Mouse (Mus musculus): Measurements from ENCODE around the gene Klf15. TPM values are rescaled to one million over a fixed set of nuclear protein-coding genes. Genes with fewer than 3 reads are reported as not detected.

Klf15 gene
- polyA plus RNA-seq, 1 experiment from 2014 or later: 12.6 TPM

DNA sequence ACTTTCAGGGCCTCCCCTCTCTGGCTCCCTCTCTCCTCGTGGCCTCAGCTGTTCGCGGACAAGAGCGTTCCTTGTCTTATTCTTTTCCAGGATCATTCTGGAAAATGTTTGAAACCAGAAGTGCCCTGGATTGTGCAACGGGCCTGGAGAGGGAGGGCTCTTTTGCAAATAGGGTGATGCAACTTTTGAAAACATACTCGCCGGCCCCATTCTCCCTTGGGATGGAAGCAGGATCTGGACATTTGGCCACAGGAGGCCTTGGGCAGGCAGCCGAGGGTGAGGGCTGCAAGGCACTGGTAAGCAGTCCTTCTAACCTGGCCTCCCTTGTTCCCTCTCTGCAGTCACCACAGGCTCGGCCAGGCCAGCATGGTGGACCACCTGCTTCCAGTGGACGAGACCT is 3.7 kb downstream of the Klf15 start:
- peaks cover 29% of the 10 kb centered on the region for H3K4me1 ChIP-seq
- H3K4me3 ChIP-seq (replicated peaks): no peak overlapping the region
- H3K9ac ChIP-seq: no peak overlapping the region
- H3K36me3 ChIP-seq: peaks cover 4% of the 10 kb centered on the region; the same call in 1 of the 2 replicates
- no peak overlapping the region for H3K27ac ChIP-seq
- 84% methylated on average over 10 of the region's 10 CpGs for WGBS
- H3K9me3 ChIP-seq (replicated peaks): no peaks in the 10 kb centered on the region
- peaks cover 21% of the 10 kb centered on the region for H3K27me3 ChIP-seq
- no peak overlapping the region for H3K4me2 ChIP-seq
- no peak for ATAC-seq (replicated peaks; ENCODE audit: low FRiP score)

DNA sequence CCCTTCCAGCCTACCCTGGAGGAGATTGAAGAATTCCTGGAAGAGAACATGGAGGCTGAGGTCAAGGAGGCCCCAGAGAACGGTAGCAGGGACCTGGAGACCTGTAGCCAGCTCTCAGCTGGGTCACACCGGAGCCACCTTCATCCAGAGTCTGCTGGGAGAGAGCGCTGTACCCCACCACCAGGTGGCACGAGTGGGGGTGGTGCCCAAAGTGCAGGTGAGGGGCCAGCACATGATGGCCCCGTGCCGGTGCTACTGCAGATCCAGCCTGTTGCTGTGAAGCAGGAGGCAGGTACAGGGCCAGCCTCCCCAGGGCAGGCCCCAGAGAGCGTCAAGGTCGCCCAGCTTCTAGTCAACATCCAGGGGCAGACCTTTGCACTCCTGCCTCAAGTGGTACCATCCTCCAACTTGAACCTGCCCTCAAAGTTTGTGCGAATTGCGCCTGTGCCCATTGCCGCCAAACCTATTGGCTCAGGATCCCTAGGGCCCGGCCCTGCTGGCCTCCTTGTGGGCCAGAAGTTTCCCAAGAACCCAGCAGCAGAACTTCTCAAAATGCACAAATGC is 4.6 kb downstream of the Klf15 start:
- no peak overlapping the region for H3K9ac ChIP-seq
- H3K36me3 ChIP-seq: peaks cover 4% of the 10 kb centered on the region; the same call in 1 of the 2 replicates
- 90% methylated on average over 12 of the region's 12 CpGs for WGBS
- no peak overlapping the region for H3K27ac ChIP-seq
- no peaks in the 10 kb centered on the region for H3K9me3 ChIP-seq (replicated peaks)
- H3K4me2 ChIP-seq: no peak overlapping the region
- H3K4me3 ChIP-seq (replicated peaks): no peak overlapping the region
- peaks cover 12% of the 10 kb centered on the region for H3K27me3 ChIP-seq
- peaks cover 34% of the 10 kb centered on the region for H3K4me1 ChIP-seq
- no peak for ATAC-seq (replicated peaks; ENCODE audit: low FRiP score)

DNA sequence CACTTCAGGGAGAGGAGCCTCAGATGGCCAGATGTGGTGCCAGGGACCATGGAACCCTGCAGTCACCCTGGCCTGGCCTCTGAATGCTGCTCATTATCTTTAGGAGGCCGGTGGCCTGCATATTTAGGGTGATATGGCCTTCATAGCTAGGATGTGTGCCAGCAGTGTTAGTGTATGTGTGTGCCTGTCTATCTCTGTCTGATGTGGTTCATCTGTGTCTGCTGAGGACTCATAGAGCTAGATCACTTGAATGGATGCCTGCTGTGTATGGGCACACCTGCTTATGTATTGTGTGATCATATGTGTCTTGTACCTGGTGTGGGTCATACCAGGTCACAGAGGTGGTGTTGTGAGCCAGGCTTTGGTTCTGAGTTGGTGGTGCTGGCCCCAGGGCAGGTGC is 5.8 kb downstream of the Klf15 start:
- no peak for ATAC-seq (replicated peaks; ENCODE audit: low FRiP score)
- H3K9ac ChIP-seq: no peak overlapping the region
- no peak overlapping the region for H3K27ac ChIP-seq
- H3K9me3 ChIP-seq (replicated peaks): no peaks in the 10 kb centered on the region
- H3K4me2 ChIP-seq: no peak overlapping the region
- H3K36me3 ChIP-seq: peaks cover 4% of the 10 kb centered on the region; the same call in 1 of the 2 replicates
- 83% methylated on average over 1 of the region's 1 CpGs for WGBS
- no peak overlapping the region for H3K4me3 ChIP-seq (replicated peaks)
- H3K4me1 ChIP-seq: peaks cover 24% of the 10 kb centered on the region
- peaks cover under 1% of the 10 kb centered on the region; the same call in 1 of the 2 replicates for H3K27me3 ChIP-seq

DNA sequence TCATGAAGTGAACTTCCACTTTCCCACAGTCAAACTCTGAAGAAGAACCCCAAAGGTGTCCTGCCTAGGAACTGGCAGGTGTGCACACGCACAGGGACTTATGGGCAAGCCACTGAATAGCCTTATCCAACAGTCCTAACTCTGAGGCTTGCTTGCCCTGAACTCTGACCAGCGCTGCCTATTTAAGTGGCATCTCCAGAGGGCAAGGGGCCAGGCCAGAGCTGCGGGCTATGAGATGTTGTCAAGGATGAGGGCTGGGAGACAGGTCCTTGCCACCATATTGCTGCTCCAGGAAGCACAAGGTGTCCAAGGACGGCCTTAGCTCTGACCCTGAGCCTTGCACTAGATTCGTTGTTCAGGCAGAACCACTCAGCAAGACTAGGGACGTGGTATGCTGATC is 6.7 kb downstream of the Klf15 start:
- Histone ChIP-seq H3K9me3 (replicated peaks) (no peaks in the 10 kb centered on the region), H3K9ac (no peak overlapping the region), H3K36me3 (peaks cover 4% of the 10 kb centered on the region; the same call in 1 of the 2 replicates), H3K27ac (no peak overlapping the region), H3K4me3 (replicated peaks) (no peak overlapping the region), H3K27me3 (no peaks in the 10 kb centered on the region; the same call in 1 of the 2 replicates), H3K4me2 (no peak overlapping the region), H3K4me1 (peaks cover 16% of the 10 kb centered on the region)
- no peak for ATAC-seq (replicated peaks; ENCODE audit: low FRiP score)
- WGBS: 88% methylated on average over 6 of the region's 6 CpGs

DNA sequence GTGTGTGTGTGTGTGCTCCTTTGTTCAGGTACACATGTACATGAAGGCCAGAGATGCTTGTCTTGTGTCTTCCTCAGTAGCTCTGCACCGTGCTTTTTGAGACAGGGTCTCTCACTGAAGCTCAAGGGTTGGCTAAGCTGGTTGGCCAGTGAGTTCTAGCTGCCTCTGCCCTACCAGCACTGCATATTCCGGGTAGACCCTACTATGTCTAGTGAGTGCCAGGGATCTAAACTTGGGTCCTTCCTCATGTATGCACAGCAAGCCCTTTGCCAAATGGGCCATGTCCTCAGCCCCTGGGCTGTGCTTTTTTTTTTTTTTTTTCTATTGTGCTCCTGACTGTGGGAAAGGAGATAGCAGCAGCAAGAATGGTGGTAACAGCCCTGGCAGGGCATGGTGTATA is 7.9 kb downstream of the Klf15 start:
- H3K27ac ChIP-seq: no peak overlapping the region
- 94% methylated on average over 2 of the region's 2 CpGs for WGBS
- peaks cover 4% of the 10 kb centered on the region; the same call in 1 of the 2 replicates for H3K36me3 ChIP-seq
- no peak overlapping the region for H3K4me3 ChIP-seq (replicated peaks)
- peaks cover 15% of the 10 kb centered on the region; the same call in 1 of the 2 replicates for H3K4me1 ChIP-seq
- no peaks in the 10 kb centered on the region for H3K27me3 ChIP-seq
- H3K9me3 ChIP-seq (replicated peaks): no peaks in the 10 kb centered on the region
- ATAC-seq (replicated peaks; ENCODE audit: low FRiP score): no peak
- no peak overlapping the region for H3K9ac ChIP-seq
- no peak overlapping the region for H3K4me2 ChIP-seq

DNA sequence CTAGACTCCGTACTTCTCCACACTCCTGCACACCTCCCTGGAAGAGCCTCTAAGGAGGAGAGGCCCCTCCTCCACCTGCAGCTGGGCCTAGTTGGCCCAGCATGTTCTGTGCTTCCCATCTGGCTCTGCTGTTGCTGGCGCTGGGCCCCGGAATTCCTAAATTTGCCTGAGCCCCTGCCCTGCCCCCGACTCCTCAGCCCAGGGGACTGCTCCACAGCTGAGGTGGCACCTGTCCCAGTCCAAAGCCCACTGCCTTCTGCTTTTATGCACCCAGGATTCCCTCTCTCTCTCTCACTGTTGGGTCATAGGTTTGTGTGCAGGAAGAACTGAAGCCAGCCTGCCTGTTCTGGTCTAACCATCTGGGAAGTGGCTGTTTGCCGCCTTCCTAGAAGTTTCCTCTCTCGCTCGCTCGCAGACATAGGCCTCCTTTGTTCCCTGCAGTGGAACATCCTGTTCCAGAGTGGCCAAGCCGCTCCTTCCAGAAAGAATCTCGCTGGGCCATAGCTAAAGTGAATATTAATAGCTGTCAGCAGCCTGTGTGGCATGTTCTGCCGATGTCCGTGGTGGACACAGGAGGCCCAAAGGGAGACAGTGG is 8.7 kb downstream of the Klf15 start:
- ATAC-seq (replicated peaks; ENCODE audit: low FRiP score): no peak
- WGBS: 64% methylated on average over 12 of the region's 12 CpGs
- Histone ChIP-seq H3K9ac (no peak overlapping the region), H3K4me2 (no peak overlapping the region), H3K9me3 (replicated peaks) (no peaks in the 10 kb centered on the region), H3K36me3 (peaks cover 4% of the 10 kb centered on the region; the same call in 1 of the 2 replicates), H3K4me1 (peaks cover 18% of the 10 kb centered on the region; the same call in 1 of the 2 replicates), H3K27ac (peak overlapping the region; percentile 68), H3K27me3 (no peaks in the 10 kb centered on the region), H3K4me3 (replicated peaks) (no peak overlapping the region)

GRCm38 (mm10) chr6:90472079-90472478 is 9.7 kb downstream of the Klf15 start:
- Histone ChIP-seq H3K4me1 (peaks cover 22% of the 10 kb centered on the region; the same call in 1 of the 2 replicates), H3K27me3 (no peaks in the 10 kb centered on the region), H3K9me3 (replicated peaks) (no peaks in the 10 kb centered on the region), H3K36me3 (peaks cover 4% of the 10 kb centered on the region; the same call in 1 of the 2 replicates), H3K4me2 (no peak overlapping the region), H3K9ac (no peak overlapping the region), H3K4me3 (replicated peaks) (no peak overlapping the region), H3K27ac (no peak overlapping the region)
- no peak for ATAC-seq (replicated peaks; ENCODE audit: low FRiP score)
- WGBS: 58% methylated on average over 4 of the region's 4 CpGs

DNA sequence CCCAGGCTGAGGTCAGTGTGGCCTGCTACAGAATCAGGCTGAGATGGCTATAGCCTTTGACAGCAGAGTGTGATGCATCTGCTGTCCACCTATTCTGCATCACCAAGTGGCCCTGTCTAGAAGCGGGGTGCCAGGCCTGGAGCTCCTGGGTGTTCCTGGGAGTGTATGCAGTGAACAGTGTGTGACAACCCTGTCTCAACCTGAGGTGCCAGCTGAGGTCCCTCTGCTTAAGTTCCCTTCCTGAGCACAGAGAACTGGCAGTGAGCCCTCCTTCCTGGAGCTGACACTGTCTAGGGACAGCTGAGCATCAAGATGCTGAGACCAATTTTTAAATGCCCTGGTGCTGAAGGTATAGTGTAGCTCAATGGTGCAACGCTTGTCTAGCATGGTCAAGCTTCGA is 10.3 kb downstream of the Klf15 start:
- peaks cover 22% of the 10 kb centered on the region; the same call in 1 of the 2 replicates for H3K4me1 ChIP-seq
- 94% methylated on average over 3 of the region's 3 CpGs for WGBS
- no peaks in the 10 kb centered on the region for H3K27me3 ChIP-seq
- no peaks in the 10 kb centered on the region for H3K36me3 ChIP-seq
- no peaks in the 10 kb centered on the region for H3K9me3 ChIP-seq (replicated peaks)
- no peak overlapping the region for H3K9ac ChIP-seq
- H3K4me2 ChIP-seq: no peak overlapping the region
- no peak for ATAC-seq (replicated peaks; ENCODE audit: low FRiP score)
- no peak overlapping the region for H3K4me3 ChIP-seq (replicated peaks)
- no peak overlapping the region for H3K27ac ChIP-seq

DNA sequence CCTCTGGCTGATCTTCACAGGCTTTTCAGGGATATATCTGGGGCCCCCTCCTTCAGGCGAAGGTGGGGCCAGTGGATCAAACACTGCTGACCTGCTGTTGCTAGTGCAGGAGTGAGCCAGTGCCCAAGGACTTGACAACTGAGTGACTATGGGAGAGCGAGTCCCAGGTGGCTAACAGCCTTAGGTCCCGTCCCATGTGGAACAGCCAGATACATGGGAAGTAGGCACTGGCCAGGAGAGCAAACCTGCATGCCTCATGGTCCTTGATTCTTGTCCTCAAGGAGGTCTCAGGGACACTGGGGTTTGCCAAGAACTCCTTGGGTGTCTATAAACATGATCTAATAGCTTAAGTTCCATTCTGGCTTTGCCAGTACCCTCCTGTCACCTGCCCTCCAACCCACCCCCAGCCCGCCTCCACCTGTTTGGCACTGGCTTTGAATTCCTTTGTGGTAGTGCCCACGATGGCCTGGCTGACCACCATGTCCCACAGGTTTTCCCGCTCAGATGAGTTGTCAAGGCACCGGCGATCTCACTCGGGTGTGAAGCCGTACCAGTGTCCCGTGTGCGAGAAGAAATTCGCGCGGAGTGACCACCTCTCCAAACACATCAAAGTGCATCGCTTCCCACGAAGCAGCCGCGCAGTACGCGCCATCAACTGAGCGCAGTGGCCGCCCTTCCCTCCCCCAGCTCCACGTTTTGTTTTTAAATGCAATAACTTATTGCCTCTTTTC is 11.4 kb downstream of the Klf15 start:
- H3K27ac ChIP-seq: no peak overlapping the region
- 91% methylated on average over 24 of the region's 24 CpGs for WGBS
- no peak overlapping the region for H3K4me2 ChIP-seq
- H3K9me3 ChIP-seq (replicated peaks): no peaks in the 10 kb centered on the region
- H3K36me3 ChIP-seq: no peaks in the 10 kb centered on the region
- no peak for ATAC-seq (replicated peaks; ENCODE audit: low FRiP score)
- H3K27me3 ChIP-seq: no peaks in the 10 kb centered on the region
- peaks cover 22% of the 10 kb centered on the region; the same call in 1 of the 2 replicates for H3K4me1 ChIP-seq
- H3K4me3 ChIP-seq (replicated peaks): no peak overlapping the region
- H3K9ac ChIP-seq: no peak overlapping the region

DNA sequence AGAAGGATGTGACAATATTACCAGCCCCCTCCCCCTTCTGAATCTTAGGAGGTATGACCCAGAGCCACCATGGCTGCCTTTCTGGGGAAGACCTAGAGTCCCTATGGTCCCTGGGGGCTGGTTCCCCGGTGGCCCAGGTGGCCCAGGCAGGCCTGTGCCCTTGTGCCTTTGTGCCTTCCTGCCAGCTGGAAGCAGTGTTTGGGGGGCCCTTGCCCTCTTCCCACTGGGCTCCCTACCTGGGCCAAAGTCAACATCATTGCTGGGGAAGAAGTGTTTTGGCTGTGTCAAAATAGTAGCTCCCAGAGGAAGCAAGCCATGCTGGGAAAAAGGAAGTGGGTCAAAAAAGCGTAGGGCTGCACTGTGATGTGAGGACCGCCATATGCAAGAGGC is 12.0 kb downstream of the Klf15 start:
- H3K36me3 ChIP-seq: no peaks in the 10 kb centered on the region
- WGBS: 87% methylated on average over 3 of the region's 3 CpGs

DNA sequence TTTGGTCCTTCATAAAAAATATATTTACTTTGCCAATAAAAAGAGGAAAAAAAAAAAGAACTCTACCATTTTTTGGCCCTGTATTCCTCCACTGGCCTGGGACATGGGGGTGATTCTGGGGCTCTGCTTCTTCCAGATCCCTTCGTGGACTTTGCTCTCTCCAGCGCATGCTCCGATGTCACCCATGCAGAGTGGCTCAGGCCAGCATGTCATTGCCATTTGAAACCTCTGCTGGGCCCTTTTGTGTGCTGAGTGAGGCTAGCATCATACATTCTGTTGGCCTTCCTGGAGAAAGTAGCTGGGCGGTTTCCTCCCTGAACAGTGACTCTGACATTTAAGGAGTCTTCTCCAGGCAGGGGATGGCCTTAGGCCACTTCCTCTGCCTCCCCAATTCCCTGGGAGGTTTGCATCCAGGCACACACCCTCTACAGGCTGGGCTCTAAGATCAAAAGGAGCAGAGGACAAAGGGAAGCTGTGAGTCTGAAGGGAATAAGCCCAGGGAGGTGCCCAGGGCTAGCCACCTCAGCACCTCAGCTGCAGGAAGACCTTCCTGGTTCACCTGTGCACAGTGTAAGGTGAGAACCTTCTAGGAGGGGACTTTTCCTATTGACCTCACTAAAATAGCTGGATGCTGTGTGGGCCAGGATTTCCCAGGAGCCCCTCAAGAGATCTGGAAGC is 12.9 kb downstream of the Klf15 start:
- Histone ChIP-seq H3K36me3 (no peaks in the 10 kb centered on the region), H3K4me1 (peaks cover 22% of the 10 kb centered on the region), H3K27me3 (no peaks in the 10 kb centered on the region), H3K4me2 (no peak overlapping the region), H3K4me3 (replicated peaks) (no peak overlapping the region), H3K9ac (no peak overlapping the region), H3K9me3 (replicated peaks) (no peaks in the 10 kb centered on the region), H3K27ac (no peak overlapping the region)
- no peak for ATAC-seq (replicated peaks; ENCODE audit: low FRiP score)
- 70% methylated on average over 4 of the region's 4 CpGs for WGBS

More for the DNA sequence above, 12.0 kb downstream of the Klf15 start:
- peaks cover 22% of the 10 kb centered on the region; the same call in 1 of the 2 replicates for H3K4me1 ChIP-seq
- no peak for ATAC-seq (replicated peaks; ENCODE audit: low FRiP score)
- no peak overlapping the region for H3K4me3 ChIP-seq (replicated peaks)
- no peaks in the 10 kb centered on the region for H3K9me3 ChIP-seq (replicated peaks)
- H3K27me3 ChIP-seq: no peaks in the 10 kb centered on the region
- no peak overlapping the region for H3K4me2 ChIP-seq
- H3K9ac ChIP-seq: no peak overlapping the region
- no peak overlapping the region for H3K27ac ChIP-seq

- Histone ChIP-seq H3K4me3 (replicated peaks) (no peak overlapping the region), H3K4me1 (peaks cover 24% of the 10 kb centered on the region), H3K36me3 (no peaks in the 10 kb centered on the region), H3K4me2 (no peak overlapping the region), H3K9me3 (replicated peaks) (no peaks in the 10 kb centered on the region), H3K27ac (no peak overlapping the region), H3K9ac (no peak overlapping the region), H3K27me3 (no peaks in the 10 kb centered on the region)
- WGBS: 68% methylated on average over 3 of the region's 3 CpGs
- ATAC-seq (replicated peaks; ENCODE audit: low FRiP score): no peak
Observed at GRCm38 (mm10) chr6:90475854-90476212, 13.5 kb downstream of the Klf15 start.

Data from kidney, embryonic 15.5 days (tissue).